Mouse (Mus musculus): ENCODE measurements around the gene Pip4k2b.

GRCm38 (mm10) chr11:97671177-97671527 is 73.4 kb downstream of the Pip4k2b start:
- TF ChIP-seq POLR2A (IDR thresholded peaks at IDR 0.05; ENCODE audit: borderline replicate concordance, extremely low read depth, insufficient read depth, insufficient read length, poor library complexity, severe bottlenecking) (no peak), CTCF (IDR thresholded peaks at IDR 0.05; ENCODE audit: borderline replicate concordance, extremely low read depth, insufficient read depth, insufficient read length) (no peak)
